Mouse (Mus musculus): ENCODE data around the gene Helz2.

The Helz2 gene

DNA sequence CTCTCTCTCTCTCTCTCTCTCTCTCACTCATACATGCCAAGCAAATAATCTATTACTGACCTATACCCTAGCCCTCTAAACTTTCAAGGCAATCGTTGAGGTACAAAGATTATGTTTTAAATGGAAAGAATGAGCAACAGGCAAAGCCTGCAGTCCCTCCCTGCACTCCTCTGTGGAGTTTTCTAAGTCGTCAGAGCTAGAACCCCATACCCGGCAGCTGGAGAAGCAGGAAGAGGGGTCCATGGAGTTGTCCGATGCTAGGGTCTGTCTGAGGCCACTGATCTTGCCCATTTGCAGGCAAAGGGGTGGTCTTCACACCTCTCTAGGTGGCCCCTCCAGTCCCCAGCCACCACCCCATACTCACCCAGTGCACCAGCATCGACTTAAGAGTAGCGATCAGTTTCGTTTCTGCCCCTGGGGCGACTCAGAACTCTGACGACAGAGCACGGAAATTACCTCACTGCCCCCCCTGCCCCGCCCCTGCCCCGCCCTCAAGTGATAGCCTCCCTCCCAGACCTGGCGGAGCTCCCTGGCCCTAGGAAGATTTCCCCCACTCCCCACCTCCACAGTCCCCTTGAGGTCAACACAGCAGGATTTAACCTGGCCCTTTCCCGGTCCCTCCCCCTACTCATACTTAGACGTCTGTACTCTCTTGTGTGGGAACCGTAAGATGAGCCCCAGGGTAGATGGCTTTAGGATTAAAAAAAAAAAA, at the start of gene Helz2:
Helz2 (minus strand) TSS at position 426 of the 712 bp plus-strand sequence.
- DNase-seq, result peak; percentile 34

DNA sequence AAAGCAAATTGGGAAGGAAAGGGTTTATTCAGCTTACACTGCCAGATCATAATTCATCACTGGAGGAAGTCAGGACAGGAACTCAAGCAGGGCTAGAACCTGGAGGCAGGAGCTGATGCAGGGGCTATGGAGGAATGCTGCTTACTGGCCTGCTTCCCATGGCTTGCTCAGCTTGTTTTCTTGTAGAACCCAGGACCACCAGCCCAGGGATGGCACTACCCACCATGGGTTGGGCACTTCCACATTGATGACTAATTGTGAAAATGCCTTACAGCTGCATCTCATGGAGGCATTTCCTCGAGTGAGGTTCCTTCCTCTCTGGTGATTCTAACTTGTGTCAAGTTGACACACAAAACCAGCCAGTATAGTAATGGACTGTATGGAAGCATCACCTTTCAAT, 49.1 kb upstream of the Helz2 start:
- no peak for DNase-seq

- peak; percentile 46 for DNase-seq
Observed at GRCm38 (mm10) chr2:181288691-181289090, 46.9 kb upstream of the Helz2 start.

- peak; percentile 97 for DNase-seq
Observed at GRCm38 (mm10) chr2:181287958-181288350, 46.1 kb upstream of the Helz2 start, which contains the start of gene Gmeb2. Gmeb2 (minus strand) TSS chr2:181288035.

DNA sequence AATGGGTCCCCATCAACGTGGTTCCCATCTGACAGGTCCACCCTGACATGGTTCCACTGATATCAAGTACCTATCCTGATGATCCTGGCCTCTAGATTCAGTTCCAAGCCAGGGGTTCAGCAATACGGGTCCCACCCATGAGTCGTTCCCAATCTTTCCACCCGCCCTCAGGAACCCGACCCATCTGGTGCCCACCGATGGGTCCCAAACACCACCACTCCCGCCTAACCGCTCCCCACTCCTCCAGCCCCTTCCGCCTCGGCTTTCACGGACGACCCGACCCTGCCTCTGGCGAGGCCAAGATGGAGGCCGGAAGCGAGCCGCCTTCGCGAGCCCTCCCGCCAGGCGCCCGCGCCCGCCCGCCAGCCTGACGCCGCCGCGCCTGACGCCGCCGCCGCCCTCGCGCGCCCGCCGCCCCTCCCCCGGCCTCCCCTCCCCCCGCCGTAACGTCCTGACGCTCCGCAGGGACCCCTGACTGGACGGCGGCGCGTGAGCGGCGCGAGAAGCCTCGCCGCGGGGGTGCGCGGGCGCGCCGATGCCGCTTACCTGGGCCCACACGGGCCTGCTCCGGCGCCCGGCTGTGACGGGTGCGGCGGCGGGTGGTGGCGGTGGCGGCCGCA, 45.6 kb upstream of the Helz2 start:
- DNase-seq, result no peak

DNA sequence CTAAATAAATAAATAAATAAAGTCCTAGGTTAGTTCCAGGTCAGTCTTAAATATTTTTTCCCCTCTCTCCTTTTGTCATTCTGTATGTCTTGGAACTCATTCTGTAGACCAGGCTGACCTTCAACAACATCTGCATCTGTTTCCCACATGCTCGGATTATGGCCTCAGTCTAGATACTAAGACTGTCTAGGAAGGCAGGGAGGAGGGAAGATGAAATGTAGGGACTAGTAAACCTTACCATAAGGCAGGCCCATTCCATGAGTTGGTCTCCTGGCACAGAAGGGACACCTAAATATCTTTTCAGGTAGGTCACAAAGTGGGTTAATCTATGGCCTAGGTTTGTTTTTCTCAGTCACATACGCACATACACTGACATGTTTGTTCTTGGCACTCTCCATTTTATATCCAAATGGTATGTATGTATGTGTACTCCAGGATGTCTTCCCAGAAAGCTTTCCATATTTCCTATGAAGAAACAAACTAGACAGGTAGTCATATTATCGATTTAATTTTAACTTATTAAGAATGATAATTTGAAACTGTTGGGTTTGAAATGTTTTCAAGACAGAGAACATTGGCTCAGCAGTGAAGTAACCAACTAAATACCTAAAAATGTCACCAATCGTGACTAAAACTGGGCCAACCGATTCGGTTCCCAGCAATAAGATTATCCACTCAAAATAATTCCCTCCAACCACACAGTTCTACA, 45.0 kb upstream of the Helz2 start:
- no peak for DNase-seq

DNA sequence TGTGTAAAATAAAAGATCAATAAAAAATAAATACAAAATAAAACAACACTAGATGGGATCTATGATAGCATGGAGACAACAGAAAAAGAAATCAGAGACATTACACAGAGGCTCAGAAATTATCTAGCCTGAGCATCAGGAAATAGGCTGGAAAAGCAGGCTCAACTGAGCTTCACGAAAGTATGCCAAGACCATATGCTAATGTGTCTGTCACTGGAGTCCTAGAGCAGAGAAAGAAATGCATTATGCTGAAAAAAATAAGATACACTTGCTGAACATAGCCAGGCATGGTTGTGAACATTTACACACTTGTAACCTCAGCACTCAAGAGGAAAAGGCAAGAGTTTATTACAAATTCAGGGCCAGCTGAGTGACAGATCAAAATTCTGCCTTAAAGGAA, 38.1 kb upstream of the Helz2 start:
- no peak for DNase-seq

- no peak for DNase-seq
Observed at GRCm38 (mm10) chr2:181277866-181278265, 36.0 kb upstream of the Helz2 start.

DNA sequence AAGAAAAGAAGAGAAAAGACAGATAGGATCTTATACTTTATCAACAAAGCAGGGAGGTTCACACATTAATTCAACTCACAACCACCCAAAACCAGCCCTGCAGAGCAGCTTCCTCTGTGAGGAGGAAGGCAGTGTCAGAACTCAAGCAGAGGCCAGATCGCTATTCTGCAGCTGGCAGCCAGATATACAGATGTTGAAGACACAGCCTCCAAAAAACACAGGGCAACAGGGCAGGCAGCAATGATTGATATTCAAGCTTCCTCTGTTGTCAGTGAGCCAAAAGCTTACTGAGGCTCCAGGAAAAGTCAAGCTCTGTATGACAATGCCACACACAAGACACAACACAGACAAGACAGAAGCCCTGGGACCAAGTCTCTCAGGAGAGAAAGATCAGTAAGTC, 34.9 kb upstream of the Helz2 start:
- DNase-seq, result peak; percentile 73

- no peak for DNase-seq
Observed at GRCm38 (mm10) chr2:181274639-181275038, 32.8 kb upstream of the Helz2 start.

- no peak for DNase-seq
Observed at GRCm38 (mm10) chr2:181273829-181274228, 32.0 kb upstream of the Helz2 start.

- no peak for DNase-seq
Observed at GRCm38 (mm10) chr2:181272092-181272491, 30.3 kb upstream of the Helz2 start.

DNA sequence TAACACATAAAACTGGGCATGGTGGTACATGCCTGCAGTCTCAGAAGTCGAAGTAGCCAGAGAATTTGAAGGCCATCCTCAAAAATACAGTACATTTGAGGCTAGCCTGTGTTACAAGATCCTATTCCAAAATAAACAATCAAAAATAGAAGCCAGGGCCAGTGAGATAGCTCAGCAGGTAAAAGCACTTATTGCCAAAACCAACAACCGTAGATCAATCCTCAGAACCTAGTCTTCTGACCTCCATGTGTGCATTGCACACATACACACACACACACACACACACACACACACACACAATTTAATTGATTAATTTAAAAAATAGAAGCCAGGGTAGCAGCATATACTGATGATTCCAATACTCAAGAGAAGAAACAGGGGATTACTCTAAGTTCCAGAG, 25.0 kb upstream of the Helz2 start:
- DNase-seq, result no peak

DNA sequence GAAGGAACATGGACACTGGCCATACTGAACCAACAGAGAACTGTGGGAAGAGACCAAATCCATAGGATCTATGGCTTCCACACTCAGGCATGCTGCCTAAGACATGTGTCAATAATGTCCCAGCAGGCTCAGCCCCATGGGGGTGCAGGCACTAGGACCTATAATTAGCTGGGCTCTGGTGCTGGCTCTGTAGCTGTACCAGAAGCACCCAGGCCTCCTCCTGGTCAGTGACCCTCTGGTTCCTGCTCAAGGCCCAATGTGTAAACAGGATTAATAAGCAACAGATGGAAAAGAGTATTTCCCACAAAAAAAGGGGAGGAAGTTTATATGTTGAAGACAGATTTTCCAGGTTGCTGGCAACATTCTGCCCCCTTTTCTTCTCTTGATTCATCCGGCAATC, 11.4 kb upstream of the Helz2 start:
- no peak for DNase-seq

DNA sequence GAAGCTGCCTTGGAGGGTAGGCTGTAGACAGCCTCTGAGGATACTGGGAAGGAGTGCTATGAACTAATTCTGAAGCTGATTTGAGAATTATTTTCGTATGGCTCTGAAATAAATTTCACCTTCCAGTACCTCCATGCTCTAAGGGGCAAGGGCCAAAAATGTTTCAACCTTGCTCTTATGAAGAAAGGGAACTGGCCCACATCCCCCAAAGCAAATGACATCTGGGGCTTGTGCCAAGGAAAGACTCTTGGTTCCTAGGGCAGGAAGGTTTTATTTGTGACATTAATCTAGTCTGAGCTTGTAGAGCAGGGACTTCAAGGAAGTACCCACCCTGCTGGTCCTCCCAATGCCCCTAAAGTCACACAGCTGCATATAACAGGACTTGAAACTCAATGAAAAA, 10.0 kb upstream of the Helz2 start:
- no peak for DNase-seq

GRCm38 (mm10) chr2:181249217-181249616, 7.4 kb upstream of the Helz2 start:
- no peak for DNase-seq

DNA sequence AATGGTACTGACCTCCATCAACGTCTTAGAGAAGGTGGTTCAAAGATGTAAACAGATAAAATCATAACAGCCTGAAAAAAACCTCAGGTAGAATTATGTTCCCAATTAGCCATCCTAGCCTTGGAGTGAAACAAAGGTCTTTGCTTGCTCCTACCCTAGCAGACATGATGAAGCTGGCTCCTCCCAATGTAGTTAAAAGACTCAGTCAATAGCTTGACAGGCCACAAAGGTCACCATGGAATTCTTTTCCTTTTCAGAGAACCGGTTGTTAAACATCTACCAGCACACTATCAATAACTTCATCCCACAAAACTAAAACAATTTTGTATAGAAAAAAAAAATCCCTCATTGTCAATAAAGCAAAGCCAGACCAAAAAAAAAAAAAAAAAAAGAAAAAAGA, 3.2 kb upstream of the Helz2 start:
- no peak for DNase-seq

DNA sequence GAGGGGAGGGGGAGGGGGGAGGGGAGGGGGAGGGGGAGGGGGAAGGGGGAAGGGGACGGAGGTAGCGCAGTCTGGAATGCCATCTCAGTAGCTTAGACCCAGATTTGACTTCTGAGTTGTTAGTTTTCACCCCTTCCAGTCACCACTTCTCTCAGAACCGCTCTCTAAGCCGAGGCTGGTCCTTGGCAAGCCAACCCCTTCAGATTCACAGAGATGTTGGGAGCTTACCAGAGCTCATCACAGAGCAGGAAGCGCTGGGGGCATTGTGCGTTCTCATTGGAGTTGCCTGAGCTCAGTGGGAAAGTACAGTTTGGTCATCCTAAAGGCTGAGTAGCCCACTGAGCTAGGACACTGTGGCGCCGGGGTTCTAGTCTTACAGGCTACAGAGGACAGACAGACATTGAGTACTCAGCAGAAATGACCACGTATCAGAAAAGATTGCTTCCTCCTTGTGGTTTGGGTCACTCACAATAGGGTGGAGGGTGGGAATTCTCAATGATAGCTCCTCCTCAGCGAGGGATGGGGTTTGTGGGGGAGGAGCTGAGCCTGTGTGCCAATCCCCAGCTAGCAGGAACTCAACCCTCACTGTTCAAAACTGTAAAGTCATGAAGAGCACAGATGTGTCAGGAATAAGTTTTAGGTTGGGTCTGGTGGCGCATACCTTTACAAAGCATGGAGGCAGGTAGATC, 2.0 kb upstream of the Helz2 start:
- peak; percentile 19 for DNase-seq

- no peak for DNase-seq
Observed at GRCm38 (mm10) chr2:181242314-181242665, 463 bp upstream of the Helz2 start.

DNA sequence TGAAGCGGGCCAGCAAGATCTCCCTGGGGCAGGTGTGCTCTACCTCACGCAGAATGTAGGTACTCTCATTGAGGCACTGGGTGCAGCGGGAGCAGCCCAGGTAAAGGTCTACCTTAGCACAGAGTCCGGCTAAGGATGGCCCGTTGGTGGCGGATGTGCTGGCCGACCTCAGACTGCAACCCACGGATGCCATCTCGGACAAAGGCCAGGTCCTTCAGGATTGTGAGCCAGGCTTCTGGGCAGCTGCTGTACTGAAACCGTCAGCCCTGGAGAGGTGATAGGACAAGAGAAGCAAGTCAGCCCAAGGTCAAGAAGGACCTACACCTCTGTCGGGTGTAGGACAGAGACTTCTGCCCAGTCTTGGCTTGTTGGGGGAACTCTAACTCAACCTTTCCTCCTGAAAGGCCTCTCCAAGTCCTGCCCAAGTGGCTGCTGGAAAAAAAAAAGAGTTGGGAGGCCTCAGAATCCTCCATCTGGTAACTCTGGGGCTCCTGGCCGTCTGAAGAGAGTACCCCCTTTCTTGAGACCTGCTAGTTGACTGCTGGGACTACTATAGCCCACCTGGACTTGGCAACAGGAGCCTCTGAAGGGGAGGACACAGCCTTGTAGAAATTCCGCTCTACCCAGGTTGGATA, 904 bp downstream of the Helz2 start:
- no peak for DNase-seq

DNA sequence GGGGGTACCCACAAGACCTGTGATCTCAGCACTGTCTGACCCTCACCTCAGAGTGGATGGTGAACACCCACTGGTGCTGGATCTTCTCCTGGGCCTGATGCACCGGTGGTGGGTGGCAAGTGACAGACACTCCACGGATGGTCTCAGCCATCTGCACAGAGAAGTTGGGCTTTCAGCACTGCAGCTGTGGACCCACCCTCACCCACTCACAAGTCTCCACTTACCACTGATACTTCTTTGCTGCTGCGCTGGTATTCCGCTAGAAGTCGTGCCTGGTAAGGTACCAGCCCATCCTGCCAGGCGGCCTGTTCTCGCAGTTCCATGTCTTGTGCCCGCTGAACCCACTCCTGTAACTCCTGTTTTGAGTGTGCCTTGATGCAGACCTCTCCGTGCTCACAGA, 2.6 kb downstream of the Helz2 start:
- no peak for DNase-seq

- no peak for DNase-seq
Observed at GRCm38 (mm10) chr2:181238861-181239260, 3.0 kb downstream of the Helz2 start.

GRCm38 (mm10) chr2:181238091-181238610, 3.7 kb downstream of the Helz2 start:
- no peak for DNase-seq

Data from kidney, adult 11 months (tissue).